Mouse (Mus musculus) embryonic facial prominence, embryonic 15.5 days (tissue): ENCODE results near the gene Gm525. TPM values are rescaled to one million over a fixed set of nuclear protein-coding genes. Genes with fewer than 3 reads are reported as not detected.

ENCODE experiments used
- polyA plus RNA-seq: library from polyadenylated mRNA; unstranded; fragments of >200 nt; fragmentation: Nextera tagmentation; extraction: Ambion mirVana; gene quantifications from 2 replicates; pipeline ENCODE4 v1.2.1, GENCODE M21; 2015

Gene Gm525
- polyA plus RNA-seq, 1 experiment from 2014 or later = 2.6 TPM

Other genes with a start within 250 kb of the Gm525 start
- gene Akap1, start 209.3 kb upstream of the Gm525 start, polyA plus RNA-seq = 20.2 and 20.9 TPM in 2 replicates
- gene Scpep1, start 118.4 kb upstream of the Gm525 start, polyA plus RNA-seq = 99.0 and 103 TPM in 2 replicates
- not detected in 2 replicates for gene Elobl, start 106.9 kb upstream of the Gm525 start, polyA plus RNA-seq
- gene Coil, start 103.6 kb upstream of the Gm525 start, polyA plus RNA-seq = 17.1 and 18.7 TPM in 2 replicates
- 13.4 and 14.1 TPM in 2 replicates for gene Trim25, start 74.5 kb upstream of the Gm525 start, polyA plus RNA-seq
- 3.8 and 4.0 TPM in 2 replicates for gene Dgke, start 7.0 kb upstream of the Gm525 start, polyA plus RNA-seq
- gene Nog, start 228.5 kb downstream of the Gm525 start, polyA plus RNA-seq = 5.3 and 5.6 TPM in 2 replicates